Mouse (Mus musculus) left cerebral cortex, adult 11 months (tissue): ENCODE measurements around the gene Prrc2b.

Experiments used
- DNase-seq: peaks from one replicate; pipeline ENCODE4 v3.0.0; 2022; ENCODE audit warnings: low spot score

The Prrc2b gene

DNA sequence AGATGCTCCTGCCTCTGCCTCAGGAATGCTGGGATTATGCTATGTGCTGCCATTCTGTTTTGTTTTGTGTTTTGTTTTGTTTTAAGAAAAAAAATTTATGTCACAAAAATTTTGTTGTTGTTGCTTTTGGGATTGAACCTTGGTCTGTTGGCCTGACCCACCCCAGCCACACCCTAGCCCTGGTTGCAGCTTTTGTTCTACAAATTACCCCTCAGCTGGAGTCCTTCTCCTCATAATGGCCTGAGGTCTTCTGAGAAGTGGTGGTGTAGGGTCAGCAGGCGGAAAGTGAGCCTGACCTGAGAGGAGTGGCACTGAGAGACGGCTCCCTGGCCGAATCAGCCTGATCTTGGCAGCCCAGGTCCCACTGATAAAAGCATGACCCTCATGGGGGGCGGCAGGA, 11.8 kb downstream of the Prrc2b start:
- no peak for DNase-seq

- no peak for DNase-seq
These were observed 12.2 kb downstream of the Prrc2b start for GRCm38 (mm10) chr2:32163057-32163456.

GRCm38 (mm10) chr2:32164503-32164902, 13.6 kb downstream of the Prrc2b start:
- DNase-seq, result no peak

GRCm38 (mm10) chr2:32165040-32165800, 14.3 kb downstream of the Prrc2b start:
- no peak for DNase-seq

DNA sequence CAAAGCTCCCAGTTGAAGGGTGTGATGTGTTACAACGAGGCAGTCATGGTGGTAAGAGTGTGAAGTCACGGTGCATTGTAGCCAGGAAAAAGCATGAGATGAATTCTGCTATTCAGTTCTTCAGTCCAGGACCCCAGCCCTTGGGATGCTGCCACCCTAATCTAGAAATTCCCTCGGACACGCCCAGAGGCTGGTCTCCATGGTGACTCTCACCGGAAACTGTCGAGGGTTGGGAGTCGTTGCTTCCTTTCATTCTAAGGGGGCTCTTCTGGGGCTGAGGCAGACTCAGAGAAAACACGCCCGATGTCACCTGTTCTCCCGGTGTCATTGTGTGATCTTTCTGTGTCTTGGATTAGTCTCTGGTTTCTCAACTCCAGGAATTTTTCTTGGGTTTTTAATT, 15.7 kb downstream of the Prrc2b start:
- DNase-seq, result no peak

GRCm38 (mm10) chr2:32167034-32167770, 16.3 kb downstream of the Prrc2b start:
- no peak for DNase-seq

DNA sequence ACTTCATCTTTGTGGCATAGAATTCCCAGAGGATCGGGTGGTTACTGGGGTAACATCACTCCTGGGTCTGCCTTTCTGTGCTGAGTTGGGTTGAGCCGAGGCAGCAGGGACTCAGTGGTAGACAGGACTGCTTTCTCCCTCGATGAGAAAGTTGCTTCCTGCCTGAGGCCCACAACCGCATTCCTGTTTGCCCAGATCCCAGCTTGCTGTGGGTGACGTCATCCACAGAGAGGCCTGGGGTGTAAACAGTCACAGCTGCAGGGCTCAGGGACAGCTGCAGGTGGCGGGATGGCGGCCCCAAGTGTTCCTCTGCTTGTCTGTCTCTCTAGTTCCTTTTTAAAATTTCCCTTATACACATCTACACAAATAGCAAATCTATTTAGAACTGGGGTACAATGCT, 16.9 kb downstream of the Prrc2b start:
- peak; percentile 75 for DNase-seq

- DNase-seq, result no peak
These were observed 18.4 kb downstream of the Prrc2b start for GRCm38 (mm10) chr2:32169292-32169691.

- DNase-seq, result no peak
These were observed 19.1 kb downstream of the Prrc2b start for GRCm38 (mm10) chr2:32170010-32170409.

DNA sequence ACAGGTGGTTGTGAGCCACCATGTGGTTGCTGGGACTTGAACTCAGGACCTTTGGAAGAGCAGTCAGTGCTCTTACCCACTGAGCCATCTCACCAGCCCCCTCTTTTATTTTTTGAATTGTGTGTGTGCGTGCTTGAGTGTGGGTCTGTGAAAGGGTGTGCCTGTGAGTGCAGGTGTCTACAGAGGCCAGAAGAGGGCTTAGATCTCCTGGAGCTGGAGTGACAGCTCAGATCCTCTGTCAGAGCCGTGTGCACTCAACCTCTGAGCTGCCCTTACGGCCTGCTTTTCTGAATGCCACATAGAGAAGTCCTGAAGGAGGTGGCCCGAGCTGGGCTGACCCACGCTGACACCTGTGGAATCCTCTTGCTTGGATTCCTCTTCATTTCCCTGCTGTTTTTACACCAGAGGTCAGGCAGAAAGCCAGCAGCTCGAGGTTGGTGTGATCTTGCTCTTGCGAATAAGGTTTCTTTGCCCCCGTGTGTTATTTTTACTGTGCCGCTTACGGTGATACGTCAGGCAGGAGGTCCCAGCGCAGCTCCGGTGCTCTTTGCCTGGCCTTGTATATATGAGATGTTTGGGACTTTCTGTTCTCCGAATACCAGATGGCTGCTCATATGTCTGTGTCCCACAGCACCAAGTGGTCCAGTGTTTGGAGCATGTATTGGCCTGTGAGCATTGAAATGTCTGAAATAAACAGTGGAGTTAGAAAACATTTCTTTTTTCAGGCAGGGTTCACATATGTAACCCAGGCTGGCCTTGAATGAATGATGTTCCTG, 21.0 kb downstream of the Prrc2b start:
- DNase-seq, result no peak

- no peak for DNase-seq
These were observed 23.4 kb downstream of the Prrc2b start for GRCm38 (mm10) chr2:32174170-32174741.

GRCm38 (mm10) chr2:32175051-32175466, 24.2 kb downstream of the Prrc2b start:
- no peak for DNase-seq

- DNase-seq, result no peak
These were observed 24.6 kb downstream of the Prrc2b start for GRCm38 (mm10) chr2:32175508-32175907.

DNA sequence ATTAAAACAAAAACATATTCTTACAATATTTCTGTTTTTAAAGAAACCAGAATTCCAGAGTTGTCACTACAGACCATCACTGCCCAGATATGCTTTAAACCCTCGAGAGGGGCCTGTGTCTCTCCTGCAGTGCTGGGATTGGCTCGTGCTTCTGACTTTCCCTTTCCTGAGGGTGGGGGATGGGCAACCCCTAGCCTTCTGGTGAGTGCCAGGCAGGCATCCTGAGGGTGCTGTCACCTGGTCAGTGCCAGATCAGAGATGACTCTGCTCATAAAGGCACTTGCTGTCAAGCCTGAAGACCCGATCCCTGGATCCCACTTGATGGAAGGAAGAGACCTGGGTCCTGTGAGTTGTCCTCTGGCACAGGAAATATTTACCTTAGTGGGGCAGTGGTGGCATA, 26.0 kb downstream of the Prrc2b start:
- DNase-seq, result no peak

GRCm38 (mm10) chr2:32177397-32178060, 26.6 kb downstream of the Prrc2b start:
- DNase-seq, result no peak

DNA sequence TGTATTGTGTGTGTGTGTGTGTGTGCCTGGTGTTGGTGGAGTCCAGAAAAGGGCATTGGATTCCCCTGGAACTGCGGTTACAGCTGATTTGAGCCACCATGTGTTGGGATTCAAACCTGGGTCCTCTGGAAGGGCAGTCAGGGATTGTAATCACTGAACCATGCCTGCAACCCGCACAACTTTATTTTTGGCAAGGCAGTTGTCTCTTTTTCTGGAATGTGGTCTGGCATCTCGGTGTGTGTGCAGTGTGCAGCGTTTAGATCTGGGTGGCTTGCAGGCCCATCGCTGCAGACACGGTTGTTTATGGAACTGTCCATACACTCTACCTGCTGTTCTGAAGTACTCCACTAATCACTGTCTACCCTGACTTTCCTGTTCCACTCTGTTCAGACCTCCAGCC, 28.5 kb downstream of the Prrc2b start:
- DNase-seq, result no peak

- DNase-seq, result no peak
These were observed 29.2 kb downstream of the Prrc2b start for GRCm38 (mm10) chr2:32180127-32180526.

DNA sequence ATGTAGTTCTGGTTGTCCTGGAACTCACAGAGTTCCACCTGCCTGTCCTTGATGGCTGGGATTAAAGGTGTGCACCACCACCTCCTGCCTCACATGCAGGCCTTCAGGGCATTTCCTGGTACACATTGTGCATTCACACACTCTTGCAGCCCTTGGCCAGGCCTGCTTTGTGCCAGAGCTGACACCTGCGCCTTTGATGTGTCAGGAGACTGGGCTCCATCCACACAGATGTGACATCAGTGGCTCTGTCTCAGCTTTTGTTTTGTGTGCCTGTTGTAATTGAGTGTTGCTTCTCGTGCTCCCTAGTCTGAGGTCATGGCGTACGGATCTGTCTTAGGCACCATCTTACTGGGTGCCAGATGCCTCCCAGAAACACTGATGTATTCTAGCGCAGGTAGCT, 30.5 kb downstream of the Prrc2b start:
- no peak for DNase-seq

- DNase-seq, result no peak
These were observed 31.2 kb downstream of the Prrc2b start for GRCm38 (mm10) chr2:32182119-32182518.

GRCm38 (mm10) chr2:32182676-32183296, 31.9 kb downstream of the Prrc2b start:
- DNase-seq, result no peak

- DNase-seq, result peak; percentile 77
These were observed 36.2 kb downstream of the Prrc2b start for GRCm38 (mm10) chr2:32187019-32187551.
